Mouse (Mus musculus) lung, postnatal 14 days (tissue): ENCODE data around the gene Gm21725.
"Not testable (repeated sequence)": the region's sequence is repeated elsewhere in the genome, so short reads cannot be mapped to it uniquely, and the experiment has no call there.

Experiments used
- DNase-seq: peaks from one replicate; pipeline ENCODE4 v3.0.0; 2021

The Gm21725 gene

GRCm38 (mm10) chrY:13348963-13349362, at the start of gene Gm21725:
Gene Gm21725, minus strand, starts transcription at chrY:13349063.
- DNase-seq = not testable (repeated sequence)
